Mouse (Mus musculus) brown adipose tissue, adult 24 weeks (tissue): ENCODE results near the gene Rab30. TPM values are rescaled to one million over a fixed set of nuclear protein-coding genes. Genes with fewer than 3 reads are reported as not detected.

ENCODE experiments used
- H3K27ac ChIP-seq: fragments of 200-500 bp; replicated peaks from 2 replicates; pipeline ENCODE4 v1.5.1; 2012; ENCODE audit warnings: low read depth, mild to moderate bottlenecking, low read length
- H3K4me1 ChIP-seq: fragments of 200-500 bp; 2 replicates; pipeline ENCODE4 v1.6.1; 2012; ENCODE audit warnings: low read length, mixed read lengths; ENCODE audit not compliant: control insufficient read depth, insufficient read depth, insufficient read length
- H3K4me3 ChIP-seq: fragments of 200-500 bp; 2 replicates; pipeline ENCODE4 v1.5.1; 2012; ENCODE audit warnings: low read depth, mild to moderate bottlenecking, low read length, moderate library complexity; ENCODE audit not compliant: insufficient read depth
- polyA plus RNA-seq: library from polyadenylated mRNA; stranded (reverse); fragments of >200 nt; gene quantifications from 2 replicates; pipeline ENCODE4 v1.2.4, GENCODE M21; 2012; ENCODE audit not compliant: missing spikeins, insufficient read depth, insufficient read length

The Rab30 gene
- polyA plus RNA-seq, 1 experiment, result 16.0 TPM

- H3K27ac ChIP-seq, result no peak overlapping the region
Measured at GRCm38 (mm10) chr7:92799665-92800595, 58.5 kb downstream of the Rab30 start.

GRCm38 (mm10) chr7:92802158-92802557 lies 60.8 kb downstream of the Rab30 start:
- H3K4me1 ChIP-seq, result no peaks in the 10 kb centered on the region
- H3K27ac ChIP-seq, result no peak overlapping the region
- H3K4me3 ChIP-seq, result no peak overlapping the region

More at GRCm38 (mm10) chr7:92799665-92800595, 58.5 kb downstream of the Rab30 start:
- Histone ChIP-seq H3K4me1 (no peaks in the 10 kb centered on the region), H3K4me3 (no peak overlapping the region)

GRCm38 (mm10) chr7:92803191-92803590 lies 61.8 kb downstream of the Rab30 start:
- Histone ChIP-seq H3K4me3 (no peak overlapping the region), H3K4me1 (no peaks in the 10 kb centered on the region)

GRCm38 (mm10) chr7:92804919-92805668 lies 63.7 kb downstream of the Rab30 start:
- Histone ChIP-seq H3K4me1 (no peaks in the 10 kb centered on the region), H3K4me3 (no peak overlapping the region), H3K27ac (no peak overlapping the region)

More at GRCm38 (mm10) chr7:92803191-92803590, 61.8 kb downstream of the Rab30 start:
- no peak overlapping the region for H3K27ac ChIP-seq

- Histone ChIP-seq H3K4me1 (no peaks in the 10 kb centered on the region), H3K4me3 (no peak overlapping the region), H3K27ac (no peak overlapping the region)
Measured at GRCm38 (mm10) chr7:92806512-92807188, 65.2 kb downstream of the Rab30 start.

- Histone ChIP-seq H3K27ac (no peak overlapping the region), H3K4me3 (no peak overlapping the region), H3K4me1 (no peaks in the 10 kb centered on the region)
Measured at GRCm38 (mm10) chr7:92807482-92807881, 66.1 kb downstream of the Rab30 start.

GRCm38 (mm10) chr7:92811667-92812279 lies 70.4 kb downstream of the Rab30 start:
- Histone ChIP-seq H3K4me1 (no peaks in the 10 kb centered on the region), H3K4me3 (no peak overlapping the region), H3K27ac (no peak overlapping the region)

- Histone ChIP-seq H3K27ac (no peak overlapping the region), H3K4me3 (no peak overlapping the region), H3K4me1 (no peaks in the 10 kb centered on the region; the same call in 1 of the 2 replicates)
Measured at GRCm38 (mm10) chr7:92817242-92817641, 75.8 kb downstream of the Rab30 start.

GRCm38 (mm10) chr7:92817886-92818285 lies 76.5 kb downstream of the Rab30 start:
- Histone ChIP-seq H3K4me3 (no peak overlapping the region), H3K4me1 (no peaks in the 10 kb centered on the region; the same call in 1 of the 2 replicates), H3K27ac (no peak overlapping the region)

- H3K4me3 ChIP-seq, result no peak overlapping the region
- H3K27ac ChIP-seq, result no peak overlapping the region
- H3K4me1 ChIP-seq, result no peaks in the 10 kb centered on the region; the same call in 1 of the 2 replicates
Measured at GRCm38 (mm10) chr7:92819656-92820055, 78.3 kb downstream of the Rab30 start.

GRCm38 (mm10) chr7:92820410-92820809 lies 79.0 kb downstream of the Rab30 start:
- no peaks in the 10 kb centered on the region; the same call in 1 of the 2 replicates for H3K4me1 ChIP-seq
- H3K4me3 ChIP-seq, result no peak overlapping the region
- no peak overlapping the region for H3K27ac ChIP-seq

- 0 out of 2 replicates have a peak overlapping the region, but pooled peaks have one; percentile 25 for H3K27ac ChIP-seq
Measured at GRCm38 (mm10) chr7:92820941-92821465, 79.6 kb downstream of the Rab30 start.

GRCm38 (mm10) chr7:92821871-92822270 lies 80.5 kb downstream of the Rab30 start:
- no peak overlapping the region for H3K27ac ChIP-seq
- H3K4me3 ChIP-seq, result no peak overlapping the region
- H3K4me1 ChIP-seq, result no peaks in the 10 kb centered on the region; the same call in 1 of the 2 replicates

More at GRCm38 (mm10) chr7:92820941-92821465, 79.6 kb downstream of the Rab30 start:
- Histone ChIP-seq H3K4me1 (no peaks in the 10 kb centered on the region; the same call in 1 of the 2 replicates), H3K4me3 (no peak overlapping the region)

GRCm38 (mm10) chr7:92822409-92823101 lies 81.2 kb downstream of the Rab30 start:
- Histone ChIP-seq H3K4me3 (no peak overlapping the region), H3K4me1 (no peaks in the 10 kb centered on the region; the same call in 1 of the 2 replicates), H3K27ac (no peak overlapping the region)
